Mouse (Mus musculus) left cerebral cortex, adult 9 months (tissue): ENCODE results near the gene Sort1.

ENCODE experiments used
- DNase-seq, 2 experiments: peaks; one replicate each; pipeline ENCODE4 v3.0.0; 2022; ENCODE audit warnings: low spot score in 2 of 2

Gene Sort1

GRCm38 (mm10) chr3:108383485-108384354 is 99.8 kb downstream of the Sort1 start, which contains the start of gene Psrc1:
Gene Psrc1, plus strand, starts transcription at chr3:108383839.
- peak in 1 of 2 experiments; percentile 90 for DNase-seq

- no peak for DNase-seq
Measured at GRCm38 (mm10) chr3:108384425-108384824, 100.5 kb downstream of the Sort1 start.

GRCm38 (mm10) chr3:108386186-108386585 is 102.3 kb downstream of the Sort1 start:
- peak; percentile 65 to 88 for DNase-seq

GRCm38 (mm10) chr3:108389111-108389545 is 105.2 kb downstream of the Sort1 start:
- DNase-seq, result peak; percentile 87 to 98

- no peak for DNase-seq
Measured at GRCm38 (mm10) chr3:108392299-108392698, 108.4 kb downstream of the Sort1 start.

GRCm38 (mm10) chr3:108392793-108393192 is 108.9 kb downstream of the Sort1 start:
- DNase-seq, result no peak

GRCm38 (mm10) chr3:108398281-108398680 is 114.4 kb downstream of the Sort1 start:
- DNase-seq, result no peak

- DNase-seq, result no peak
Measured at GRCm38 (mm10) chr3:108400442-108400841, 116.6 kb downstream of the Sort1 start.

GRCm38 (mm10) chr3:108401692-108402527 is 118.0 kb downstream of the Sort1 start:
- peak; percentile 73 to 87 for DNase-seq

GRCm38 (mm10) chr3:108402528-108402920 is 118.6 kb downstream of the Sort1 start:
- DNase-seq, result no peak

GRCm38 (mm10) chr3:108405536-108406305 is 121.8 kb downstream of the Sort1 start:
- peak in 1 of 2 experiments; percentile 79 for DNase-seq

GRCm38 (mm10) chr3:108406306-108406885 is 122.5 kb downstream of the Sort1 start:
- DNase-seq, result peak in 1 of 2 experiments; percentile 68

- no peak for DNase-seq
Measured at GRCm38 (mm10) chr3:108408517-108409008, 124.7 kb downstream of the Sort1 start.

GRCm38 (mm10) chr3:108409656-108410358 is 125.9 kb downstream of the Sort1 start:
- no peak for DNase-seq

- no peak for DNase-seq
Measured at GRCm38 (mm10) chr3:108410359-108410714, 126.5 kb downstream of the Sort1 start.
